ENCODE assay signal across 13 mouse cellular contexts in the genomic region with DNA sequence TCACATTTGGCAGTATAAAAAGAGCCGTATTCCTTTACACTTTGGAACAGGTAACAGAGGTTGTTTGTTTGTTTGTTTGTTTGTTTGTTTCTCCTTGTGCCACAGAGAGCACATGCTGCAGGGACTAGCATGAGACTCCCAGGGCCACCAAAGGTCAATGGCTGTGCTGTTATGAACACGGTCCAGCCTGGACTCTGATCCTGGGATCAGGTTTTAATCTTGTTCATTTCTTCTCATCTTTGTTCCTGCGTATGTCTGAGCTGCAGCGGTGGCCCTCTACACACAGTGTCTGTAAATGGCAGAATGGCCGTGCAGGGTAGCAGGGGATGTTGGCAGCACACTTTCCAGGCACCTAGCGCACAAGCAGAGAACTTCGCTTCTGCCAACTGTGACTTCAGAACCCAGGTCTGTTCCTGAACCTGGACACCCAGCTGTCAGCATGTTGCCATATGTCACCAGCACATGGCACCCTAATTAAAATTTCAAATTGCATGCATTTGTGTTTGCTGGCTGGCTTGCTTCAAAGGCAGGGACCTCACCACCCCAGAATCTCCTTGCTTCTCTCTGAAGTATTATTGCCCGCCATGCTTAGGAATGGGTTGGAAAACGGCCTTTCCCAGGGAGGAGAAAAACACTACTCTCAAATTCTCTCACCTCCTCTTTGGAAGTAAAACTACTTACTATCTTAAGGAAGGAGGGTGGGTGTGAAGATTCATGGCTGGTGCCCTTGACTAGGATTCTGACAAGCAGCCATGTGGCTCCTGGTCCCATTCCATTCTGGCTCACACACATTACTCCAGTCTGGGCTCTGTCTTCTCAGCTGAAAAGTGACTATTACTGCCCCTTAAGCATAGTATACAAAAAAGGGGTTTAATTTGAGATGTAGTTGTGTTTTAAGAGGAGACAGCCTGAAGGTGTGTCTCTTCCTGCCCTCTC.
DNase-seq lines count a peak whose midpoint lies in the region; ATAC-seq lines count a peak whose summit lies in the region.
"Had no signal": no experiment of that assay in that cellular context is flagged by ENCODE, and none has a peak within 500 bp of the region (broad histone marks: within the 10 kb centered on the region; RNA-seq: fewer than 3 reads in every experiment).

No protein-coding gene starts in this region.

- ATAC-seq in midbrain, embryonic 12.5 days (ENCODE audit: low FRiP score, low read depth) = no peak
- 0 out of 2 replicates have a peak, but pooled peaks have one; percentile 27 for ATAC-seq in kidney, embryonic 16.5 days (ENCODE audit: low FRiP score, low TSS enrichment)
- ATAC-seq in midbrain, embryonic 15.5 days (replicated peaks) = peak; percentile 44; the same call in 1 of the 2 replicates

- H3K36me3 ChIP-seq in midbrain, embryonic 12.5 days = no peaks in the 10 kb centered on the region
- no peaks in the 10 kb centered on the region for H3K36me3 ChIP-seq in midbrain, embryonic 10.5 days
- H3K36me3 ChIP-seq in kidney, embryonic 16.5 days (ENCODE audit: insufficient read depth, low read length) = no peaks in the 10 kb centered on the region
- H3K36me3 ChIP-seq in midbrain, embryonic 15.5 days (replicated peaks) = no peaks in the 10 kb centered on the region
- H3K36me3 ChIP-seq: embryonic facial prominence, embryonic 12.5 days had no signal

- DNase-seq in midbrain, embryonic 10.5 days (ENCODE audit: low spot score) = no peak
- DNase-seq in cerebellum, postnatal 36 days = peak; percentile 89 to 96
- no peak for DNase-seq in spleen, postnatal 14 days (ENCODE audit: low spot score in 2 of 2)
- DNase-seq in urinary bladder, postnatal 14 days (ENCODE audit: low spot score) = no peak
- no peak for DNase-seq in spleen, postnatal 36 days (ENCODE audit: low spot score in 2 of 2)
- DNase-seq: adrenal gland, postnatal 14 days; retina, postnatal 1 day; thymus, postnatal 36 days had no signal

- no peak overlapping the region for H3K4me3 ChIP-seq in midbrain, embryonic 12.5 days
- no peak overlapping the region for H3K4me3 ChIP-seq in midbrain, embryonic 10.5 days
- no peak overlapping the region for H3K4me3 ChIP-seq in kidney, embryonic 16.5 days (ENCODE audit: low read length)
- H3K4me3 ChIP-seq in midbrain, embryonic 15.5 days = no peak overlapping the region
- H3K4me3 ChIP-seq: embryonic facial prominence, embryonic 12.5 days had no signal

- 71% methylated on average over 9 of the region's 9 CpGs for WGBS in midbrain, embryonic 12.5 days
- 84% methylated on average over 9 of the region's 9 CpGs for WGBS in midbrain, embryonic 10.5 days
- 84% methylated on average over 9 of the region's 9 CpGs for WGBS in kidney, embryonic 16.5 days
- WGBS in midbrain, embryonic 15.5 days = 65% methylated on average over 9 of the region's 9 CpGs

- peak overlapping the region; percentile 0; the same call in 1 of the 2 replicates for H3K27ac ChIP-seq in midbrain, embryonic 12.5 days (replicated peaks)
- H3K27ac ChIP-seq in midbrain, embryonic 10.5 days (replicated peaks) = no peak overlapping the region
- no peak overlapping the region for H3K27ac ChIP-seq in kidney, embryonic 16.5 days (ENCODE audit: low read length)
- H3K27ac ChIP-seq in midbrain, embryonic 15.5 days = no peak overlapping the region
- H3K27ac ChIP-seq: embryonic facial prominence, embryonic 12.5 days; macrophage had no signal

- H3K9ac ChIP-seq in midbrain, embryonic 12.5 days (replicated peaks) = no peak overlapping the region
- no peak overlapping the region for H3K9ac ChIP-seq in kidney, embryonic 16.5 days (replicated peaks; ENCODE audit: low read length)
- no peak overlapping the region for H3K9ac ChIP-seq in midbrain, embryonic 15.5 days
- H3K9ac ChIP-seq: embryonic facial prominence, embryonic 12.5 days had no signal

- peaks cover 9% of the 10 kb centered on the region for H3K4me1 ChIP-seq in midbrain, embryonic 12.5 days
- peaks cover 8% of the 10 kb centered on the region for H3K4me1 ChIP-seq in midbrain, embryonic 10.5 days
- H3K4me1 ChIP-seq in kidney, embryonic 16.5 days (ENCODE audit: insufficient read depth, low read length) = no peaks in the 10 kb centered on the region
- peaks cover 5% of the 10 kb centered on the region; the same call in 1 of the 2 replicates for H3K4me1 ChIP-seq in midbrain, embryonic 15.5 days

- no peak overlapping the region for H3K4me2 ChIP-seq in midbrain, embryonic 12.5 days (replicated peaks)
- no peak overlapping the region for H3K4me2 ChIP-seq in kidney, embryonic 16.5 days (replicated peaks; ENCODE audit: low read depth, low read length)
- H3K4me2 ChIP-seq in midbrain, embryonic 15.5 days = no peak overlapping the region
- H3K4me2 ChIP-seq: embryonic facial prominence, embryonic 12.5 days had no signal

- no peaks in the 10 kb centered on the region for H3K27me3 ChIP-seq in midbrain, embryonic 12.5 days
- no peaks in the 10 kb centered on the region for H3K27me3 ChIP-seq in midbrain, embryonic 10.5 days (ENCODE audit: low read depth, poor library complexity, severe bottlenecking)
- H3K27me3 ChIP-seq in kidney, embryonic 16.5 days (ENCODE audit: insufficient read depth, low read length) = no peaks in the 10 kb centered on the region
- H3K27me3 ChIP-seq in midbrain, embryonic 15.5 days (replicated peaks) = no peaks in the 10 kb centered on the region
- H3K27me3 ChIP-seq: embryonic facial prominence, embryonic 12.5 days had no signal

- H3K9me3 ChIP-seq in midbrain, embryonic 12.5 days = no peaks in the 10 kb centered on the region
- H3K9me3 ChIP-seq in midbrain, embryonic 10.5 days (replicated peaks) = no peaks in the 10 kb centered on the region
- H3K9me3 ChIP-seq in kidney, embryonic 16.5 days (ENCODE audit: low read length) = no peaks in the 10 kb centered on the region
- no peaks in the 10 kb centered on the region for H3K9me3 ChIP-seq in midbrain, embryonic 15.5 days
- H3K9me3 ChIP-seq: embryonic facial prominence, embryonic 12.5 days had no signal

Comparison
In these comparisons a context has a peak if more than half of its experiments do, and no peak if none do; other contexts are left out.
1. DNase-seq: peak in cerebellum, postnatal 36 days (2 of 2); none in midbrain, embryonic 10.5 days (single experiment), spleen, postnatal 14 days (0 of 2), urinary bladder, postnatal 14 days (single experiment) and spleen, postnatal 36 days (0 of 2).